Mouse (Mus musculus): ENCODE results near the gene Rom1.

GRCm38 (mm10) chr19:8887585-8888463 is 41.3 kb downstream of the Rom1 start:
- no peak for TF ChIP-seq POLR2A (IDR thresholded peaks at IDR 0.05; ENCODE audit: borderline replicate concordance, insufficient read depth, low read length)
- no peak for TF ChIP-seq CTCF (IDR thresholded peaks at IDR 0.05; ENCODE audit: borderline replicate concordance, insufficient read depth, low read depth, low read length)

Data from cerebellum, adult 2 months (tissue).